Mouse (Mus musculus) mouse trophoblast stem cell (cell line): ENCODE measurements around the gene Chchd3.

Experiments used
- in situ Hi-C, 2 experiments: fragments of 300-500 bp; cut with MseI, MboI; formaldehyde crosslinking; loops; 2 replicates in 1 of 2; 3 replicates in 1 of 2; pipeline ENCODE4 v1.15.1; 2025

The Chchd3 gene

GRCm38 (mm10) chr6:33059735-33060576, at the start of gene Chchd3:
Gene Chchd3 (minus strand): TSS chr6:33060260.
- in situ Hi-C loops: no loop called here

- in situ Hi-C loops: no loop called here
These were observed 44.6 kb upstream of the Chchd3 start for GRCm38 (mm10) chr6:33104661-33105060.

DNA sequence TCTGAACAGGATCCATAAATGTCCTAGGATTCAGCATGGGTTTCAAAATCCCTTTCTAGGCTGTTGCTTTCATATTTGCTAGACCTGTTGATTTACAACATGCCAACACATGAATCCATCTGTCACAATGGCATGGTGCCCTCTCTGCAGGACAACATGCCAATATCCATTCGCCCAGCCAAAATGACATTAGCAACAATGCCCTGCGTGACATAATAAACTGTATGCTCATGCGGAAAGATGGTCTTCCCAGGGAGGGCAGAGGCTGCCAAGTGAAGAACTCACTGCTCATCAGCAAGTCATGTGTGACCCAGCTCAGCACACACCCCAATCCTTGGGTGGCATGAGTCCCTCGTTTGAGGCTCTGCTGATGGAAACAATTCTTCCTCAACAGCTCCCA, 38.8 kb upstream of the Chchd3 start:
- in situ Hi-C loops: no loop called here

GRCm38 (mm10) chr6:33094671-33095233, 34.7 kb upstream of the Chchd3 start:
- in situ Hi-C loops: no loop called here

GRCm38 (mm10) chr6:33080186-33080585, 20.1 kb upstream of the Chchd3 start:
- in situ Hi-C loops: no loop called here

DNA sequence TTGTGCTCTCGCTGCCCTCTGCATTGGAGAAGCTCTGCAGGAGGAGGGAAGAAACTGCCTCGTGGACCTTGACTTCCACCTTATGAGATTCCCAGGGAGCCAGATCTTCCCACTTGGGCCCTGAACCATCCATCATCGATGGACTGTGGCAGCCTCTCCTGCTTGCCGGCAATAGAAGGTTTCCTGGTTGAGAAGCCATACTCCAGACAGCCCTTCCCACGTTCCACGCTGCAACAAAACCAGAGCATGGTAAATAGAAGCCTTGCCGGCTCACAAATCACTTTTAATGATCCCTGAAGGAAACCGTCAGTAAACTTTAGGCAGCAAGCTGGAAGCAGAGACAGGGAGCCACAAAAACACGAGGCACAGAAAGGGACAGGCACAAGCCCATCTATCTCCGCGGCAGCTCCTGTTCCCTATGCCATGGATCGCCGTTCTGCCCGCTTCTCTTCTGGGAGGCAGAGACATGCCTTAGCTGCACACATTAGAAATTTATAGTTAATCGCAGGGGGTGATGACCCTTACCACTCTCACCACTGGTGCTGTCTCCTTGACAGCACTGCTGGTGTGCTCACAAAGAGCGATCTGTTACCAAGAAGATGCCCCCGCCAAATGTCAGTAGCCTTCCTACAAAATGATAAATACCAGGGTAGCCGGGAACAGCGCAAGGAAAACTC, 18.3 kb upstream of the Chchd3 start:
- in situ Hi-C loops: no loop called here

DNA sequence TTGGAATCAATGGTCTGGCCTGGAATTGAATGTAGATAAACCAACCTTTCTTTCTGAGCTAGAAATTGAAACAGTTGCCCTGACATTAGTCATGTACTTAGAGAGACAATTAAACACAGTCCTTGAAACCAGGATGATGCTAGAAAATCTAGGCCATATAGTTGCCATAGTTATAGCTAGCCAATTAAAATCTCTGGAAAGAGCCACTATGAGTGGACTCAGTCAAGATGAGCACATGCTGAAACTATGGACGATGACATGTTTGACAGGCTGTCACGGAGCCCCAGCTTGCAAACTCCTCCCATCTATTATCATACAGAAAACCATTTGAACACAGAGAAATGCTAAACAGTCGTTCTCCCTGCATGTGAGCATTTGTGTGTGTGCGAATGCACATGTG, 6.4 kb upstream of the Chchd3 start:
- in situ Hi-C loops: no loop called here

DNA sequence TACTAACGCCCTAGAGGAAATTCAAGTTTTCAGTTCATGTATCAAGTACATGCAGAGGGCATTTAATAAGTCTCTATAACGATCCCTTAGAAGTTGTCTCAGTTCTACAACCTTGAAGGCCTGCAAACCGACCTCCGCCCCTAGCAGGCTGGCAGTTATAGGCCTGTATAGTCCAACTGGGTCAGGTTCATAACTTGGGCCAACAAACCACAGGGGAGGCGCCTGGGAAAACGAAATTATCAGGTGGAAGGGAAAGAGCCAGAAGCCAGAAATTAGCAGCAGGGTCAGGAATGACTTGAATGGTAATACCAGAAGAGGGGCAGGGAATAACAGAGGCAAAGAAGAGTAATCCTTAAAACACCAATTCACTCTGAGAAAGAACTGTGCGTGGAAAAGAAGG, 784 bp downstream of the Chchd3 start:
- in situ Hi-C loops: no loop called here

GRCm38 (mm10) chr6:33056392-33056791, 3.7 kb downstream of the Chchd3 start:
- in situ Hi-C loops: no loop called here

DNA sequence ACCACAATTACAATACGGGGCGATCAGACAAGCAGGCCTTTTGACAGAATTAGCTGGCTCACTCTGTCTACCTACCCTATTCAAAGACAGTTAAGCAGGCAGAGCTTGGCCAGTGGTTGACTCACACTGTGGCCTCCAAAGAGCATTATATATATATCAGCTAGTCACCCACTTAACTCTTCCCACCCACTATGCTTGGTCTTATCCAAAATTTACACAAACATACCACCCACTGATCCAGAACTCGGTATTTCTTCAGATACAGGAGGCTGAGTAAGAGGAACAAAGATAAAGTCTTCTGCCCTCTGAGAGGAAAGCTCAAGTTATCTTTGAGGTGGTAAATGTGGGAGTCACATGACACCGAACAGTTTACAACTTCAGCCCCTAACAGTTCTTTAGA, 4.4 kb downstream of the Chchd3 start:
- in situ Hi-C loops: no loop called here

DNA sequence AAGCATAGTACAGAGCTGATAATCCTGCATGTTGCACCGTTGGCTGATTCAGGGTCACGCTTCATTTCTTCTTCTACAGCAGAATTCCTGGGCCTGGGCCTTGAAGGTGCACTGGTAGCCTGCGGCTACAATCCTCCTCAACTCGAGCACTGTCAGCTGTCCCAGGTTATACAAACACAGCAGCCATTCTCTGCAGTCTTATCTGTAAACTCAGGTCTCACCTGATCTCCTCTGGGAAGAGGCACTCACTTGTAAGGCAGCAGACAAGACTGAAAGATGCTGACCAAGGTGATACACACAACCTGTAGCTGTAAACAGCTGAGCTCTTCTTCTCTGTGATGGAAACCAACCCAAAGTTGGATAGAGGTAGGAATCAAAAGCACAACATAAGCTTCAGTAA, 5.1 kb downstream of the Chchd3 start:
- in situ Hi-C loops: no loop called here

GRCm38 (mm10) chr6:33051642-33052041, 8.4 kb downstream of the Chchd3 start:
- in situ Hi-C loops: no loop called here

GRCm38 (mm10) chr6:33049705-33050420, 10.2 kb downstream of the Chchd3 start:
- in situ Hi-C loops: no loop called here

DNA sequence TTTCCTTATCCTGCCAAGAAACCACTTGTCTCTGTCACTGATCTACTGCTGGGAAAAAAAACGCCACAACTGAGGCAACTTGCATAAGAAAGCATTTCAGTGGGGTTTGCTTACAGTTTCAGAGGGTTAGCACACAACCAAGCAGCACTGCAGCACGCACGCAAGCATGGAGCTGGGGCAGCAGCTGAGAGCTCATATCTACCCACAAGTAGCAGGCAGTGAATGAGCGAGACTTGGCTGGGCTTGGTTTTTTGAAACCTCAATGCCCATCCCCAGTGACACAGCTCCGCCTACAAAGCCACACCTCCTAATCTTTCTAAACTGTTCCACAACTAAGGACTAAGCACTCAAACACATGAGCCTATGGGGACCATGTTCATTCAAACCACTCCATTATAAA, 16.6 kb downstream of the Chchd3 start:
- in situ Hi-C loops: no loop called here

- in situ Hi-C loops: no loop called here
These were observed 17.2 kb downstream of the Chchd3 start for GRCm38 (mm10) chr6:33042880-33043279.

GRCm38 (mm10) chr6:33041978-33042377, 18.1 kb downstream of the Chchd3 start:
- in situ Hi-C loops: no loop called here

GRCm38 (mm10) chr6:33040360-33041090, 19.5 kb downstream of the Chchd3 start:
- in situ Hi-C loops: no loop called here

- in situ Hi-C loops: no loop called here
These were observed 27.5 kb downstream of the Chchd3 start for GRCm38 (mm10) chr6:33032543-33032942.

- in situ Hi-C loops: no loop called here
These were observed 28.4 kb downstream of the Chchd3 start for GRCm38 (mm10) chr6:33031631-33032030.

DNA sequence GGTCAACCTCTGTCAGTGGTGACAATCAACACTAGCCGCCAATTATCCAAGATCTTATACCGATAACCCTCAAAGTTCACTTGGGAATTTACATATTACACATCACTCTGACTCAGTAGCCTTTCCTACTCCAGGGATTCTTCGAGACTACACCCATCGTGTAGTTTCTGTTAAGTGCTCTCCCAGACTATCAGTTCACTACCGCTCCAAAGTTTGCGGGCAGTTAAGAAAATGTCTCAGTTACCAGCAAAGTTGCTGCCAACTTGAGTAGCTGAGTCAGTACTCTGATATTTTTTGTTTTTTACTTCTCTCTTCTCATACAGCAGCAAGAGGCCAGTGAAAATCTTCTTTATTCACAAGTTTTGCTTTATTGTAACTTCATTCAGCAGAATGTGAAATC, 31.8 kb downstream of the Chchd3 start:
- in situ Hi-C loops: no loop called here

DNA sequence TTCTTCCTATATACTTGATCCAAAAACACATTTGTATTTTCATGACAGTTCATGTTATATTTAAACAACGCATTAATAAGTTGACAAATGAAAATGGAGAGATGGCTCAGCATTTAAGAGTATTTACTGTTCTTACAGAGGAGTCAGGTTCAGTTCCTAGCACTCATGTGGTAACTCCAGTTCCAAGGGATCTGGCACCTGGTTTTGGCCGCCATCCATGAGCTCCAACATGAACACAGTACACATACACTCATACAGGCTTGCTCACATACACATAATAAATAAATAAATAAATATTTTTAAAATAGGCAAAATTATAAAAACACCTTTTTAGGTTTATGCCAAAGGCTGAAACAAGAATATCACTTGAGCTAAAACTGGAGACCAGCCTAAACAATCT, 35.0 kb downstream of the Chchd3 start:
- in situ Hi-C loops: no loop called here

DNA sequence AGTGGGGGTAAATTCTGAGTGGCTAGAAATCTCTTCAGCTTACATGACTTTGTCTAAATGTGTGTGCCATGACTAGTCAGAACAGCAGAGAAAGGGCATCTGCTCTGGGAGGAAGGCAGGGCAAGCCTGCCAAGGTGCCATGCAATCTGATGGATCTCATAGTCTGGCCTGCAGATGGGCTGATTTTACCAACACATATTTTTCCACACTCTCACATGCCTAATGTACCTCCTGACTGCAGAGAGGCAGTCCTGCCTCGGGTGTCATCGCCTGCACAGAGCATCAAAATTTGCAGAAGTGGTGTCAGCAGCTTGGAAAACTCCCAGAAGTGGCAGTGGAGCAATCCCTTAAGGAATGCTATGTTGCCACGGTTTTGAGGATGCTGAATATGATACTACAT, 55.5 kb downstream of the Chchd3 start:
- in situ Hi-C loops: no loop called here
